Mouse (Mus musculus): ENCODE results near the gene Mthfr. TPM values are rescaled to one million over a fixed set of nuclear protein-coding genes. Genes with fewer than 3 reads are reported as not detected.

Mthfr gene
- total and polyA plus RNA-seq, 3 experiments, result 15.3 to 17.0 (median 16.3) TPM

DNA sequence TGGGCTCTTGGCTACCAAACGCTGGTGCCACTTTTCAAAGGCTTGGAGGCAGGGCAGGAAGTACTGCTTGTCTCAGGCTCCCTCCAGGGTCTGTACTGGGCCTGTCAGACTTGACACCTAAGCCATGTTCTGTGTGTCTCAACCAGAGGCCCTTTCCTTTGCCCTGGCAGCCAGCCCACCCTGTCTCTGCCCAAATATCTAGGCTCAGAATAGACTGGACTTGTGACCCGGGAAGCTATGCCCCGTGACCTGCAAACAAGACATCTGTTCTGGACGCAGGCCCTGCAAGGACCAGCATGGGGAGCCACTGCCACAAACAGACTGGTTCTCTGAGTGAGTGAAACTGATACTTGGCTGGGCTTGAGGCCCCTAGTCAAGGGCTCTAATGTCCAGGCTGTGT lies 17.9 kb downstream of the Mthfr start:
- dilution Hi-C loops (cut with MboI; ENCODE audit: extremely low pct_ligation_motif_present, extremely low pct_unique_long_range_greater_than_20kb, low sequenced_read_pairs), result no loop called here
- H3K79me2 ChIP-seq (replicated peaks; ENCODE audit: control insufficient read depth, extremely low read depth, insufficient read depth, poor library complexity, severe bottlenecking), result no peaks in the 10 kb centered on the region
- peaks cover 5 to 27% of the 10 kb centered on the region in 2 experiments; a peak in 3 of 4 replicates for H3K4me1 ChIP-seq (ENCODE audit: control insufficient read depth in 1 of 2, insufficient read depth in 2 of 2)
- no peak for DNase-seq (ENCODE audit: extremely low read depth)
- no peak overlapping the region for H3K4me2 ChIP-seq (ENCODE audit: insufficient read depth, low read depth, poor library complexity, severe bottlenecking)
- H3K4me3 ChIP-seq (replicated peaks in 1 of 3; ENCODE audit: low read depth in 2 of 3, low read length in 2 of 3, poor library complexity in 1 of 3), result no peak overlapping the region
- H3K36me3 ChIP-seq (replicated peaks in 1 of 2; ENCODE audit: control insufficient read depth in 1 of 2, insufficient read depth in 1 of 2, low read length in 1 of 2), result peaks cover 75 to 87% of the 10 kb centered on the region in 2 experiments
- in situ Hi-C loops (cut with MboI; ENCODE audit: low pct_ligation_motif_present, low pct_unique_long_range_greater_than_20kb, low sequenced_read_pairs), result no loop called here
- no peaks in the 10 kb centered on the region for H3K9me3 ChIP-seq (replicated peaks; ENCODE audit: low read length)
- TF ChIP-seq TCF12 (IDR thresholded peaks at IDR 0.05; ENCODE audit: low read depth, low read length) (0 out of 2 replicates have a peak, but pooled peaks have one; percentile 14), IRF4 (IDR thresholded peaks at IDR 0.05; ENCODE audit: low read depth, low read length) (peak; percentile 39; the same call in 1 of the 2 replicates), POLR2AphosphoS2 (IDR thresholded peaks at IDR 0.05; ENCODE audit: low read depth, low read length) (no peak)
- H3K9ac ChIP-seq (ENCODE audit: insufficient read depth, low read depth), result no peak overlapping the region
- H3K27me3 ChIP-seq (replicated peaks), result no peaks in the 10 kb centered on the region
- H3K27ac ChIP-seq (ENCODE audit: insufficient read depth, low read depth), result no peak overlapping the region

DNA sequence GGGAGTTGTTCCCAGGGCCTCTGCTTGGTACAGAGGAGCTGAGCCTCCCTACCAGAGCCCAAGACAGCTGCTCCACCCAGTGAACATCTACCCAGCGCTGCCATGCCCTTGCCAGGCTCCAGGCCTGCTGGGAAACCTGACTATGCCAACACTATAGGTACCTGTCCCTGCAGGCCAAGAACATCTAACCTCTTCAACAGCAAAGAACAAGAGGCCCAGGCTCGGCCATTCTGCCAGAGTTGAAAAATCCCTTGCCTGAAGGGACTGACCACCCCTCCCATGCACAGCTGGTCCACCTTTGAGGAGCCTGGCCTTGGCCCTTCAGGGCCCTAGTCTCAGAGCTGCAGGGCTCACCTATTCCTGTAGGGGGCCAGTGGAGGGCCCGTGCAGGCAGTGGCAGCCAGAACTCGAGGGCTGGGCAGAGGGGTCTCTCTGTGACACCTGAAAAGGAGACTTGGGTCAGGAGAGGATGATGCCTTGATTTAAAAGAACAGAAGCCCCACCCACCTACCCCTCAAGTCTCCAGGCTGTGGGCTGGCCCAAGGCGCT lies 18.9 kb downstream of the Mthfr start:
- H3K4me1 ChIP-seq (ENCODE audit: control insufficient read depth in 1 of 2, insufficient read depth in 2 of 2), result peaks cover 5 to 32% of the 10 kb centered on the region in 2 experiments; a peak in 3 of 4 replicates
- dilution Hi-C loops (cut with MboI; ENCODE audit: extremely low pct_ligation_motif_present, extremely low pct_unique_long_range_greater_than_20kb, low sequenced_read_pairs), result no loop called here

DNA sequence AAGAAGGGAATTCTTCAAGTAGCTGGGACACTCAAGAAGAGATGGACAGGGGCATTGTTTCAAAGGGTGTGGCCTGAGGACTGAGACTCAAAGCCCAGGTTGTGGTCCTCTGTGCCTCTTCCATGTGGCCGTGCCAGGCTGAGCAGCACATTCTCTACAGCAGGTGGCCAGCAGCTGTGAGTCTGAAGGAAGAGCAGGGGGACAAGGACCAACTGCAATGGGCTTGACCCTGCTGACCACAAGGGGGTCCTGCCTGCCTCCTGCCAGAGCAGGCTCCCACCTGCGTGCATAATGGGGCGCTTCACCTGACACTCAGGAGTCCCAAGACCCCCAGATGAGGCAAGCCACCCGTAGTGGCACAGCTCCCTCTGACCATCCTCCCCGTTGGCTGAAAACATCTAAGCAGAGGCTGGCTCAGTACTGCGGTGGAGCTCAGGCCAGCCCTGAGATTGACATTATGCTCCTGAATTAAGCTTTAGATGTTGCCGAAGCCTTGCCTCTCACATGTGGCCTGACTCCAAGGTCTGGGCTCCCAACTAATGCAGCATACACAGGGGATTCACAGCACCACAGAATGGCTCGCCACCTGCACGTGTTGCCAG lies 19.4 kb downstream of the Mthfr start:
- dilution Hi-C loops (cut with MboI; ENCODE audit: extremely low pct_ligation_motif_present, extremely low pct_unique_long_range_greater_than_20kb, low sequenced_read_pairs), result no loop called here
- no peak for TF ChIP-seq USF1 (IDR thresholded peaks at IDR 0.05; ENCODE audit: low read depth, low read length)
- TF ChIP-seq TCF12 (IDR thresholded peaks at IDR 0.05; ENCODE audit: low read depth, low read length), result no peak
- no peak for TF ChIP-seq PAX5 (IDR thresholded peaks at IDR 0.05; ENCODE audit: low read length)
- in situ Hi-C loops (cut with MboI; ENCODE audit: low pct_ligation_motif_present, low pct_unique_long_range_greater_than_20kb, low sequenced_read_pairs), result no loop called here
- no peak overlapping the region for H3K27ac ChIP-seq (ENCODE audit: insufficient read depth, low read depth)
- no peak for DNase-seq (ENCODE audit: extremely low read depth)
- H3K79me2 ChIP-seq (replicated peaks; ENCODE audit: control insufficient read depth, extremely low read depth, insufficient read depth, poor library complexity, severe bottlenecking), result no peaks in the 10 kb centered on the region
- no peaks in the 10 kb centered on the region for H3K9me3 ChIP-seq (replicated peaks; ENCODE audit: low read length)
- H3K27me3 ChIP-seq (replicated peaks), result no peaks in the 10 kb centered on the region
- no peak overlapping the region for H3K9ac ChIP-seq (ENCODE audit: insufficient read depth, low read depth)
- peaks cover 60 to 72% of the 10 kb centered on the region in 2 experiments for H3K36me3 ChIP-seq (replicated peaks in 1 of 2; ENCODE audit: control insufficient read depth in 1 of 2, insufficient read depth in 1 of 2, low read length in 1 of 2)
- H3K4me1 ChIP-seq (ENCODE audit: control insufficient read depth in 1 of 2, insufficient read depth in 2 of 2), result peaks cover 5 to 32% of the 10 kb centered on the region in 2 experiments; a peak in 3 of 4 replicates
- no peak overlapping the region for H3K4me3 ChIP-seq (replicated peaks in 1 of 3; ENCODE audit: low read depth in 2 of 3, low read length in 2 of 3, poor library complexity in 1 of 3)
- H3K4me2 ChIP-seq (ENCODE audit: insufficient read depth, low read depth, poor library complexity, severe bottlenecking), result no peak overlapping the region

More for the DNA sequence above, 18.9 kb downstream of the Mthfr start:
- Histone ChIP-seq H3K9ac (ENCODE audit: insufficient read depth, low read depth) (no peak overlapping the region), H3K79me2 (replicated peaks; ENCODE audit: control insufficient read depth, extremely low read depth, insufficient read depth, poor library complexity, severe bottlenecking) (no peaks in the 10 kb centered on the region), H3K27ac (ENCODE audit: insufficient read depth, low read depth) (no peak overlapping the region), H3K9me3 (replicated peaks; ENCODE audit: low read length) (no peaks in the 10 kb centered on the region), H3K4me3 (replicated peaks in 1 of 3; ENCODE audit: low read depth in 2 of 3, low read length in 2 of 3, poor library complexity in 1 of 3) (no peak overlapping the region), H3K36me3 (replicated peaks in 1 of 2; ENCODE audit: control insufficient read depth in 1 of 2, insufficient read depth in 1 of 2, low read length in 1 of 2) (peaks cover 65 to 78% of the 10 kb centered on the region in 2 experiments), H3K27me3 (replicated peaks) (no peaks in the 10 kb centered on the region), H3K4me2 (ENCODE audit: insufficient read depth, low read depth, poor library complexity, severe bottlenecking) (no peak overlapping the region)
- no peak for DNase-seq (ENCODE audit: extremely low read depth)
- in situ Hi-C loops (cut with MboI; ENCODE audit: low pct_ligation_motif_present, low pct_unique_long_range_greater_than_20kb, low sequenced_read_pairs), result no loop called here
- peak in 1 of 2 experiments; percentile 39; a peak in 2 of 4 replicates for TF ChIP-seq CTCF (conservative IDR thresholded peaks at IDR 0.05 in 1 of 2, IDR thresholded peaks at IDR 0.05 in 1 of 2; ENCODE audit: low read depth in 2 of 2, low read length in 2 of 2)
- no peak for TF ChIP-seq BHLHE40 (IDR thresholded peaks at IDR 0.05; ENCODE audit: low read depth, low read length)

Data from CH12.LX (cell line).